Mouse (Mus musculus) granulocyte monocyte progenitor cell, adult 5-6 weeks (primary cell): Measurements from ENCODE around the gene Cdnf. TPM values are rescaled to one million over a fixed set of nuclear protein-coding genes. Genes with fewer than 3 reads are reported as not detected.

Source experiments
- ATAC-seq: replicated peaks from 2 replicates; pipeline ENCODE4 v1.8.0; 2016; ENCODE audit warnings: mild to moderate bottlenecking, moderate TSS enrichment, inconsistent platforms; ENCODE audit not compliant: poor library complexity, severe bottlenecking
- total RNA-seq, 2 experiments: library from RNA; stranded (forward) in 1 of 2; stranded (reverse) in 1 of 2; fragments of 200-712, 200-1000 nt in 1 of 2; fragments of >200 nt in 1 of 2; fragmentation: Nextera tagmentation in 1 of 2; gene quantifications; 2 replicates each; pipeline ENCODE4 v1.2.3; 2014 to 2017

The Cdnf gene
- total RNA-seq (2014; fragmentation: Nextera tagmentation) = not detected in 2 replicates
- 0.22 and 13.2 TPM in 2 replicates for total RNA-seq (2017)

DNA sequence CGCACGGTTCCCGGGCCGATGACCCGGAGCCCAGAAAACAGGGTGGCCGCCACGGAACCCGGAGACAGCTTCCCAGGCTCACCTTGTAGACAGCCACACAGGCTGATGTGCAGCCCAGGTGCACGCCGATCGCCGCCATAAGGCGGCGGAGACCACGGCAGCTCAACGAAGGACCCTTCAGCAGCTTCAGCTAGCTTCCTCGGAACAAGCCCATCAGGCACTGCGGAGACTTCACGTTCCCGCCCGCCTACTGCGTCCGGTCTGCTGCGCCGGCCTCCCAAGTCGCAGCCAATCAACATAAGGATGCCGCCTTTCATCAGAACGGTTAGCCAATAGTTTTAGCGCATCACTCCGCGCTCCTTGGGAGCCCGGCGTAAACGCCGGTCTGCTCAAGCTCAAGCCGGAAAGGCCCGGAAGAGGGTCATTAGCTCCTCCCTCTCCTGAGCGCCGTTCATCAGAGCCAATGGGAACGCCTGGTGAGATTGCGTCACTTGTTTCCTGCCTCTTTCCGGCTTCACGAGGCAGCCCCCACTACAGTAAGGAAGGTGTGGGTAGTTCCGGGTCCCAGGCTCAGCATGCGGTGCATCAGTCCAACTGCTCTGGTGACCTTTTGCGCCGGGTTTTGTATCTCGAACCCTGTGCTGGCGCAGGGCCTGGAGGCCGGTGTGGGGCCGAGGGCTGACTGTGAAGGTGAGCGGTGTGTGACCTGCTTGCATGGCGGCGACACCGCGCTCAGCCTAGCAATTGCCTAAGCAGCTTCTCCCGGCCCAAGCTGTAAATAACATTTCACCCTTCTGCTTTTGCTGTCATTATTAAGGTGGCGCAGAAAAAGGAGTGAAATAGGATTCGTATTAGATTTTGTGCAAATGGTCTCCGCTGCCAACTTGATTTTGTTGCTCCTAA lies at the start of gene Cdnf, which contains the start of the genes Gm45902 and Hspa14:
Cdnf (plus strand) TSS at position 479 of the 903 bp plus-strand sequence.
Gm45902 (minus strand) TSS at position 239 of the 903 bp plus-strand sequence.
Hspa14 (minus strand) TSS at position 263 of the 903 bp plus-strand sequence.
- ATAC-seq = peak; percentile 91

DNA sequence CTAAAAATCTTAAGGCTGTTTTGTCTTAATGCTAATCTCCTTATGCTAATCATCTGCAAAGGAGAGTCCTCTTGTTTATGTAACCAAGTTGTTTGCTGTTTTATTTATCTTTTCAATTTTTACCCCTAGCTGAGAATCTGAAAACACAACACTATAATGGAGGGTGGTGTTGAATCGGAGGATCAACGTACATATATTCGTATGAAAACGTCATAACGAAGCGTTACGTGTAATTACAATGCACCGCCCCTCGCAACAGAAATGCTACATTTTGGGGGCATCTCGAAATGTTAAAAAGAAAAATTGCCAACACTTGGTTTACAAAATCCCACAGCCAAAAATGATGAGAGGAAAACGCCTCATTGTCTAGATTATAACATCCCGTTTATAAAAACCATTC lies 38.9 kb upstream of the Cdnf start:
- ATAC-seq = peak; percentile 26; the same call in 1 of the 2 replicates

DNA sequence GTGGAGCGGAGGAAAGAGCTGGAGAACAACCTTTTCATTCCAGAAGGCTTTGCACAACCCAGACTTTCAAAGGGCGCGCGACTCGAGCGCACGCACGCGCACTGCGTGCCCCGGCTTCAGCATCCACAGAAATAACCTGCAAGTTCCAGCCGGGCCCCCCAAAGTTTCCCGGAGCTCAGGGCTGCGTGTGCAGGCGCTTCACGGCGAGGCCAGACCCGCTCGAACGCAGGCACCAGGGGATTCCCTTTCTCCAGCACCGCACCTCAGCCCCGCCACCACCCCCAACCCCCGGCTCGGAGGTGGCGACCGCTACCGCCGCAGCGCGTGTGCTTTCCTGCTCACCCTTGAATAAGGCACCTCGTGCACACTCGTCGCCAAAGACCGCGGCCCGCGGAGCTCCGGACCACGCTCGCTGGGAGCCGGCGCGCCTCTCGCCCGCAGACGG lies 38.4 kb upstream of the Cdnf start:
- ATAC-seq = peak; percentile 30

DNA sequence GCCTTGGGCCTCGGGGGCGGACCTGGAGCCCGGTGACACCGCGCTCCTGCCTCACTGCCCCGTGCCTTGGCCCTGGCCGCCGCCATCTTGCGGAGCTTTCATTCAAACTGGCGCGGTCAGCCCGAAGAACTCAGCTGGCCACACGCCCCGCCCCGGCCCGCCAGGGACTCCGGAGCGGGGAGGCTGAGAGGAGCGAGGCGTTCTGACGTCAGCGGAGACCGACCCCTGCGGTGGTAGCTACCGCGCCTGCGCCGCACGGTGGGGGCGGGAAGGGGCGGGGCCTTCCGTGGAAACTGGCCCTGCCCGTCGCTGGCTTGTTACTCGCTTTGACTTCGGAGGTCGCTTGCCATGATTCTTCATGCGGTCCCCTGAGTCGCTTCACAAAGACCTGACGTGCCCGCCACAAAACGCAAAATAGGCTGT lies 38.0 kb upstream of the Cdnf start, which contains the start of gene Suv39h2:
Suv39h2 (minus strand) TSS at position 171 of the 423 bp plus-strand sequence.
- peak; percentile 93 for ATAC-seq

DNA sequence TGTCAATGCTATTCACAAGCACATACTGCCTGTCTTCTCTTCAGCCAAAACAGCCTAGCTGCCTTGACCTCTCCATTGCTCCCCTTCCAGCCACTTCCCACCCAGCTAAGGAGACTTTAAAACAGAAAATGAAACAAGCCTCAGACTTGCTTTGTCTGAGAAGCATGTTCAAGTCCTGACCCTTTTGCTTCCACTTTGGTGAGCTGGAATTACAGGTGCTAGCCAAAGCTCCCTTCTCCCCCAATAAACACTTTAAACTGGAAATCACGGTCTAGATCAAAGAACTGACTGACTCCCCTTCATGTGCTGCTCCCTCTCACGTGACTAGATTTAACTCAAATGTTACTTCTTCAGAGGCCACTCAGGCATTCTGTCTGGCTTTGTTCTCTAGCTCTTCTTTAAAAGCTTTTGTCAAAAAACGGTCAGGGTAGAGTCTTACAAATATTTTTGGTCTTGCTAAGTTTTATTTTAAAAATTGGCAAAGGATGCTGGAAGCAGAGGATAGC lies 37.0 kb upstream of the Cdnf start:
- ATAC-seq = 0 out of 2 replicates have a peak, but pooled peaks have one; percentile 4

DNA sequence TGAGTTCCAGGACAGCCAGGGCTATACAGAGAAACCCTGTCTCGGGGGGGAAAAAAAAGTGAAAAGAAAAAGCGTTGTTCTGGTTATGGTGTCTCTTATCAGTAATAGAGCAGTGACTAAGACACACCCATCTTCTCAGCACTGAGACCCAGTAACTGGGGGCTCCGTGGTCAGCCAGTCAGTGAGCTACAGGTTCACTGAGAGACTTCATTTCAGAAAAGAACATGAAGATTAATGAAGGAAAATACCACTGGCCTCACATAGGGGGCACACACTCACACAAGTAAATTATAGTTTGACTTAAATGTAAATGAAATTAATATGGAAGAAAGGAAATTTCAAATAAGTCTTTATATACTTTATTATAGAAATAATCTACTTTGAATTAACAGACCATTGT lies 32.6 kb upstream of the Cdnf start:
- no peak for ATAC-seq

DNA sequence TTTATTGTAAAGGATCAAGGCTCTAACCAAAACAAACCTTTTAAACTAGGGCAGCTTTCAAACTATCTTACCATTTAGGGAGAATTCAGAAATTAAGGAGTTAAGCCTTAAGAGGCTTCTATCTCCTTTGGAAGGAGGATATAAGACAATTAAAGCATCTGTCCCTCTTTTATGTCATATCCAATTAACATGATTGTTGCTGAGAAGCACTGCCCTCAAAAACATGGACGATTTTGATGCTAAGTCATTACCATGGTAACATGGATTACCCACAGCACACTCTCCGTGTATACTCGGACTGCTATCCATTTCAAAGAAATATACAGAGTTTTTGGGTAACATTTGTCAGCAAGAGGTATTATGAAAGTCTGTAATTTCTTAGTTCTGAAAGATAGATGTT lies 23.0 kb upstream of the Cdnf start:
- no peak for ATAC-seq

DNA sequence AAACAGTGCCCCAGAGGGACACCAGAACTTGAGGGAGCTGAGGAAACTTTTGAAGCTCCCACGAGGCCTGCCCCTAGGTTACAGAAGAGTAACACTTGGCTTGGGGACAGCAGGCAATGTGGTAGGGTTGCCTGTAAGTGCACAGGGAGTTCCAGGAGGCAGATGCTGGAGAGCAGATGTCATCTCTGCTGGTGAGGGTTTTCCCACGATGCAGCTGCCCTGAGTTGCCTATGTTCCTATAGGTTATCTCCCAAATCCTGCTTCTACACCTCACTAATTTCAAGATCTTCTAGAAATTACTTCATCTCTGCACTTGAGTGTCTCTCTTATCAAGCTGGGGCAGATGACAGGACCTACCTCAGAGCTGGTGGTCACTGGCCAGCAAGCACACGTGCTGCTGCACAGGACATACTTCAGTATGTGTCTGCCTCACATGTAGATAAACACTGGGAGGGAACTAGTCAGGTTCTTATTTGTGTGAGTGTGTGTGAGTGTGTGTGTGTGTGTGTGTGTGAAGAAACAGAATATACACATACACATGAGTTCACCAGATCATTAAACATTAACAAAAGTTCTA lies 18.9 kb upstream of the Cdnf start:
- no peak for ATAC-seq

DNA sequence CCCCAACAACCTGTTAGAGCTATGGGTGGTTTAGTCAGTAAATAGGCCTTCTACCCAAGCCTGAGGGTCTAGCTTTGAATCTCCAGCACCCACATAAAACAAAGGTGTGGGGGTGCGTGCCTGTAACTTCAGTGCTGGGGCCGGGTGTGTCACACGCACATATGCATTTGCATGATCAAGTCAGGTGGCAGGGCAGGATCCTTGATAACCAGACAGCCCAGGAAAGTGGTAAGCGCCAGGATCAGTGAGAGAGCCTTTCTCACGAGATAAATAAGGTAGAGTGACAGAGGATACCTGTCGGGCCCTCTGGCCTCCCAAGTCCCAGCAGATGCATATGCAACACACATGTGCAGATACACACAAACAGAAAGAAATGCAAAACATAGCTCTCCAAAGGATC lies 13.3 kb upstream of the Cdnf start:
- no peak for ATAC-seq

DNA sequence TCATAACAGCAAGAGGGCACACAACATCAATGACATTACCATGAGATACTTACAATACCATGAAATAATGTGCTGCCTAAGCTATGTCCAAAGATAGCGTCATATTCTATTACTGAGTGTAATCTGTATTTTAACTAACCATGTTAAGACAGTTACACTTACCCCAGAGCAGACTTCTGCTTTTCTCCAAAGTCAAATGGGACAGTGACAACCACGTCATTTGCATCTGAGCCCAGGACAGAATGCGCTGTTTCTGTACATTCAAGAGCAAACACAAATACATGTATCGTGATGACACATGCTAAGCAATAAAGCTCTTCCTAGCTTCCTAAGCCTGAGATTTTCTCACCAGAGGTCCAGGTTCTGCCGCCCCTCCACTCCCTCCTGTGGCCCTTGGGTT lies 11.9 kb upstream of the Cdnf start:
- peak; percentile 60 for ATAC-seq

DNA sequence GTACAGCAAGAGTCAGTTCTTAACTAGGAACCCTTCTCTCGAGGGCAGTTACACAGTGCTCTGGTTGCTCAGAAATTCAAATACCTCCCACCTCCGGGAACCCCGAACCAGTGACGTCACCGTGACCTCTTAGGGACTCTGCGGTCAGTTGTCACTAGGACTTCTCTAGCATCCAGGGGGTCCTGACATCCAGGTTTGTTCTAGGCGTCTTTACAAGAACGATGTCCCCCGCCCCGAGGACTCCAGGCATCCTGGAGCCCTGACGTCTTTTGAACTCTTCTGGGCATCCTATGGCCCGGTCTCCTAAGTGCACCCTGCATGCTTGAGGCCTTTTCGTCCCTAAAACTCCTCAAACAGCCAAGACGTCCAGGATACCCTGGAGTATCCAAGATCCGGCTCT lies 754 bp upstream of the Cdnf start:
- ATAC-seq = peak; percentile 40

DNA sequence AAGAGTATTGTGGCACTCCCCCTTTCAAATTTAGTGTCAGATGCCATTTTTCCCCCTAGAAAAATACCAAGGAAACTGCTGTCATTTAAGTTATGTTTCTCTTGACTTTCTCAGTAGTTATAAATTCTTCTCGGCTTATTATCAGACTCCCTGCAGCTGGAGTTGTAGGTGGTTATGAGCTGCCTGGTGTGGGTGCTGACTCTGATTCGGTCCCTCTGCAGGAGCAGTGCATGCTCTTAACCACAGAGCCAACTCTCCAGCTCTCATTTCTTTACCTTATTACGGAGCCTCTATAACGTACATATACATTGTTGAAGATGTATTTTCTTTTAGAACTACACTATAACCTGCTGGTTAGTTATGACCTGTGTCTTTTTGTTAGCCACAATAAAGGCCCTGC lies 9.7 kb downstream of the Cdnf start:
- no peak for ATAC-seq

DNA sequence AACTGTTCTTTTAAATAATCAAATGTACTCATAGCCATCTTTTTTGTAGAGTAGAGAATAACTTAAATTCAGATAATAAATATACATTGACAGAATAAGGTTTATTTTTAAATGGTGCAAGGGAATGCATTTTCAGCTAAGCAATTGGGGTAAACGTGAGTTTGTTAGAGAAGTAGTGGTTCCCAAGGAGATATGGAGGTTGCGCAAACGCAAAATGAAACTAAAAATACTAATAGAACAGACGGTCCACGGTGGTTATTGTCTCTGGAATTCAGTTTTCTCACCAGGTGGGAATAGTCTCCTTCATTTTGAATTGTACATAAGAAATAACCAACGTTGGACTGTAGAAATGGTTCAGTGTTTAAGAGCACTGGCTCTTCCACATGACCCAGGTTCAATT lies 13.5 kb downstream of the Cdnf start:
- ATAC-seq = peak; percentile 79

DNA sequence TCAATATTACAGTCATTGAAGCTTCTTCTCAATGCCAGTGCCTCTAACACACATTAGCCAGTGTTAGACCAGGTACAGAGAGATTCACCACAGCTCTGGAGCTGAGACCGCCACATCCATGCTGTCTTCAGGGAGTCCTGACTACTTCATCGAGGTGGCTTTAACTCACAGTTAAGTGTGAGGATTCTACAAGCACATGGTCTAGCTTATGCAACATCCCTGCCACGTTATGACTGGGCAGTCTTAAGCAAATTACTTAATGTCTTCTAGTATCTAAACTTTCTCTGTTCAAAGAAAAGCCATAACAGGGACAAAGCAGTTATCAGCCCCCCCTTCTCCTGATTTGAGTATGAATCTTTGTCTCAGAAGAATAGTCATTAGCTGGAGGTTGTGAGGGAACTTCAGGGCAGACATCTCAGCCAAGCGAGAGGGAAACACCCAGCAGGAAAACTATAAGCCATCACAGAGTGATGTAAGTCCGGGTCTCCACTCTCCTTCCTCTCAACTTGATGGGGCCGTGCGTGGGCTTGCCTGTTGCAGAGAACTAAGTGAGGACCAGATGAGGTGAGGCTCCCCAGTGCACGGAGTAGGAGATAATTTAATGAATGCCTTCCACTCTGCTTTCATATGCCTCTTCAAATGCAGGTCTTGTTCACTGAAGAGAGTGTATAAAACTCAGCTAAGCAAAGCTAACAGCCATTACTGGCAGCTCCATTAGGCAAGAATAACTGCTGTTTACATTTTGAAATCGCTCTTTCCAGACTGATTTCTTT lies 28.7 kb downstream of the Cdnf start:
- peak; percentile 75 for ATAC-seq

DNA sequence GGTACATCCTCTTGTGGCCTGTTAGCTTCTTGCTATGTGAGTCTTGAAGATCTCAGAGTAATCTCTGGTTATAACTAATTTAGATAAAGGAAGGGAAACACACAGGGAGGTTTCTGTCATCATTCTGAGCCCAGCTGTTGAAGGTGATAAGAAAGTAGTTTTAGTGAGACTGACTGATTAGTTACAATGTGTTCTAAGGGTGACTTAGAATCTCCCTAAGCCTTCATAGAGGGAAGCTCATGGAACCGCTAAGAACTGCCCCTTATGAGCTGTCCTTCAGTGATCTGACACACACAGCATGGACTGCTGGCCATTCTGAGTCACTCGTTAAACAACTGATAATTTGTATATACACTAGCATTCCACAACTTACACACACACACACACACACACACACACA lies 33.2 kb downstream of the Cdnf start:
- ATAC-seq = no peak

DNA sequence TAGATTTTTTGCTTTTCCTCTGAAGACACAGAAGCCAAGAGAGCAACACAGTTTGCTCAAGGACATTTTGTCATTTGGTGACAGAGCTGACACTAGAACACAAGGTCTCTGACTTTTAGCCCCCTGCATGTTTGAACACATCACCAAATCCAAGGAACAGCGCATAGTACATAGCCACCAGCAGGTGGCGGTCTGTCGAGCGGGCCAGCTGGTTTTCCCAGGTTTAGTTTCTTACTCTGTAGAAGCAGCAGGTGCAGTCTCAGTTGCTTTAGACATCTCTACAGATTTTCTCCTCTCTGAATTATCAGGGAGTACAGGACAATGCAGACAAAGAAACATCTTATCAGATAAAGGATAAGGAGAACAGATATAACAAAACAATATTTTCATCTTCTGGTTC lies 33.8 kb downstream of the Cdnf start:
- peak; percentile 67 for ATAC-seq

DNA sequence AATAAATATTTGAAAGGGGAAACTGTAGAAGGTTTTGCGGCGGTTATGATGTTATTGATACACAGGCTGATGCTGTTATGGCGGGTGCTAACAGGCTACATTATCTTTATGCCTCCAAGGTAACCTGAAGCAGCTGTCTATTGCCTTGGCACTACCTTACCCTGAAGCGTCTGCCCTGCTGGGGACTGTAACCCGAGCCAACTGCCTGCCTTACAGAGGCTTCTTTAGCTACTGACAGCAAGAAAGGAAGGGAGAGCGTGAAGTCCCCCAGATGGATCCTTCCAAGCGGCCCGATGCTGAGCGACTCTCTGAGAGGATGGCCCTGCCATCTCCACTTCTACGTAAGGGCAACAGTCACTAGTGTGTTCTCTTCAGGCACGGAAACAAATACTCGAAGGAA lies 57.4 kb downstream of the Cdnf start, which contains the start of gene Fam107b:
Fam107b (plus strand) TSS at position 303 of the 400 bp plus-strand sequence.
- no peak for ATAC-seq

DNA sequence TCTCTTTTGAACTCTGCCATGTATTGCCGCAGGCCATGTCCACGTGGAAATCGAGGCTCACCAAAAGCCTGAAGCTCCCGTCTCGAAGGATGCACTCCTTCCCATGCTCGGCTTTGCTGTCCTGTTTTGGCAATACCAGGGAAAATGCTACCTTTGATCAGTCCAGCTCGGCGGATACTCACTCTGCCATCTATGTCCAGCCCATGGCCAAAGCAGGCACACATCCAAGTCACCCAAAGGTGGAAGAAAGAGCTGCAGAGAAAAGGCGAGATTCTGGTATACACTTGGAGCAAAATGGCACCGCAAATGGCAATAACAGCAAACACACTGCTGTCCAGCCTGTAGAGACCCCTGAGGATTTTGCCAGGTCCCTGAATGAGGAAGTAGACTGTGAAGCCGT lies 57.8 kb downstream of the Cdnf start:
- ATAC-seq = no peak; the same call in 1 of the 2 replicates

DNA sequence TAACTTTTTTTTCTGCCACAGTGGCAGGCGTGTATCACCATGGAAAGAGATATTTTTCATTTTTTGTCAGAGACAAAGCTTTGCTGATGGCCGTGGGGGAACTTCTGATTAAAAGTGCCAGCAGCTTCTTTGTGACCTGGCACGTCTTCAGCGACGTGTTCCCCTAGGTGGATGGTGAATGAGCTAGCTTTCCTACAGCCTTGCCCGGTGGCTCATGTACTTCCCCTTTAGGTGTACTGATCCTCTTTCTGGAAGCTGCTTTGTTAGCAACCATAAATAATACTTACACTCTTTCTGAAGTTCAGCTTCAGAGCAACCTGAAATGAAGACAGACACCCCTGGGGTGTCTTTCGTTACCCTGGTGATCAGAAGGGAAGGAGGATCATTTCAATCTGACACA lies 61.1 kb downstream of the Cdnf start:
- ATAC-seq = peak; percentile 77

DNA sequence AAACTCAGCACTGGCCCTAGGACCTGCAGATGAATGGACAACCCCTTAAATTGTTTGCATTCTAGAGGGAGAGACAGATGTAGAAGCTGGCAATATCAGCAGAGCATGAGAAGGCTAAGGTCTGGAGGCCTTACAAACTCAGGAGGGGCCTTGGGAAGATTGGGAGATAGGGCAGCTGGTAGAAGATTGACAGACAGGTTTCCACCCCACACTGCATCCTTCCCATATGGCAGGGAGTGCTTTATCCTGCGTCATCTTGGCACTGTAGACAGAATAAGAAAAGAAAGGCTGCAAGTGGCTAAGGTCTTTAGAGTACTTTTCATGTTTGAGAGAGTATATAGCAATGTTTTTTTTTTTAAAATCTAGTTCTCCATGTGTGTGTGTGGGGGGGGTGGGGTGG lies 62.3 kb downstream of the Cdnf start:
- ATAC-seq = no peak
